Mouse (Mus musculus) layer of hippocampus, adult 11-12 months (tissue): Measurements from ENCODE around the gene Tbx19.
A peak's percentile ranks its signal among the peaks of the same experiment; 100 is the strongest.

Source experiments
- DNase-seq: peaks from one replicate; pipeline ENCODE4 v3.0.0; 2022; ENCODE audit warnings: low spot score

The Tbx19 gene

GRCm38 (mm10) chr1:165160723-165161405 is at the start of gene Tbx19:
TSS of gene Tbx19 (minus strand) at chr1:165160773.
- DNase-seq, result no peak

DNA sequence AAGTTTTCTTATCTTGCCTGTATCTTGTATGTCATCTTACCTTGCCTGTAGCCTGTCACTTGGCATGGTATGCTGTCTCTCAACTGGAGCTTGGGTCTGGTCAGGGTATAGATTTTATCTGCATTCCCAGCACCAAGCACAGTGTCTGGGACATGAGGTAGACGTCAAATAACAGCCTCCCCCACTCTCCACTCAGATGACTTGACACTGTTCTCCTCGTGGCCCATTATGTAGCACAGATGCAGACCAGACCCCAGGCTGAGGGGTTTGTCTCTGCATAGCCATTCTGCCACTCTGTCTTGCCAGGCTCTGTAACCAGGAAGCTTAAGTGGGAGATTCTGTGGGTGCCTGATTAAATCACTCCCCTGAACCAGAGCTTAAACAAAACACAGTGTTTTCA is 45.0 kb upstream of the Tbx19 start:
- DNase-seq, result no peak

DNA sequence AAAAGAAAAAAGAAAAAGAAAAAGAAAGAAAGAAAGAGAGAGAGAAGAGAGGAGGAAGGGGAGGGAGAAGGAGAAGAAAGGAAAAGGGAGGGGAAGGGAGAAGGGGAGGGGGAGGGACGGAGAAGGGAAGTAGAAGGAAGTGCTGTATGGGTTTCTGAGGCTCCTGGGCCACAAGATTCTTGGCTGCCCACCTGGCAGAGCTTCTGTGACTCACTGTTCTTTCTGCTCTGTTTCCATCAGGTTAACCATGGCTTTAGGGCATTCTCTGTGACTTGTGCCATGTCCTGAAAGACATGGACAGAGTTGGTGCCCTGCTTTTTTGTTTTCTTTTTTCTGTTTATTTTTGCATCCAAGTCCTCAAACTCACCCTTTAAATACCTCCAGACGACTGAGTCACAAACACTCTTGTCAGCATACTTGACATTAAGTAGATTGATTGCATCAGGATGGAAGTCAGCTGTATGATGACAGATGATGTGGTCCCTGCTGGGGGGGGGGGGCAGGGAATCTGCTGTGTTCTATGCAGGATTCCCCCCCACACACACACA is 43.0 kb upstream of the Tbx19 start:
- no peak for DNase-seq

DNA sequence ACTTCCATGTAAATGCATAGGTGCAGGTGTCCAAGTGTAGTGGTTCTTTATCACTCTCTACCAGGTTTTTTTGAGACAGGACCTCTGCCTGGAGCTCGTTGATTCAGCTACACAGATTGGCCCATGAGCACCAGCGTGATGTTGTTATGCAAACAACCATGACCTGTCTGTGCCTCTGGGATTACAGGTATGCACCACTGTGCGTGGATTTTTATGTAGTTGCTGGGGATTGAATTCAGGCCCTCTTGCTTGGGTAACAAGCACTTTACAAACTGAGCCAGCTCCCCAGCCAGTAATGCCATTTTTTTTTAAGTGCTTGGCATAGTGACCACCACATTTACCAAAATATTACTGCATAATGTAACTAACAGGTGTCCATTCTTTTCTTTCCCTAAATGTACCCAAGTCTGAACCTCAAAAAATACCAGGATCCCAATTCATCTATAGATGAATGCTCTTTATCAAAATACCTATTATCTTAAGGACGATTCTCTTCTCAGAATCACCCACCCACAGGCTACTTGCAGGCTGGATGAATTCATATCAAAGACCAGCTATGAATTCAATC is 41.0 kb upstream of the Tbx19 start:
- DNase-seq, result no peak

GRCm38 (mm10) chr1:165200748-165201147 is 40.2 kb upstream of the Tbx19 start:
- DNase-seq, result no peak

GRCm38 (mm10) chr1:165199639-165200038 is 39.1 kb upstream of the Tbx19 start:
- no peak for DNase-seq

- no peak for DNase-seq
Measured at GRCm38 (mm10) chr1:165198951-165199350, 38.4 kb upstream of the Tbx19 start.

- no peak for DNase-seq
Measured at GRCm38 (mm10) chr1:165197875-165198274, 37.3 kb upstream of the Tbx19 start.

DNA sequence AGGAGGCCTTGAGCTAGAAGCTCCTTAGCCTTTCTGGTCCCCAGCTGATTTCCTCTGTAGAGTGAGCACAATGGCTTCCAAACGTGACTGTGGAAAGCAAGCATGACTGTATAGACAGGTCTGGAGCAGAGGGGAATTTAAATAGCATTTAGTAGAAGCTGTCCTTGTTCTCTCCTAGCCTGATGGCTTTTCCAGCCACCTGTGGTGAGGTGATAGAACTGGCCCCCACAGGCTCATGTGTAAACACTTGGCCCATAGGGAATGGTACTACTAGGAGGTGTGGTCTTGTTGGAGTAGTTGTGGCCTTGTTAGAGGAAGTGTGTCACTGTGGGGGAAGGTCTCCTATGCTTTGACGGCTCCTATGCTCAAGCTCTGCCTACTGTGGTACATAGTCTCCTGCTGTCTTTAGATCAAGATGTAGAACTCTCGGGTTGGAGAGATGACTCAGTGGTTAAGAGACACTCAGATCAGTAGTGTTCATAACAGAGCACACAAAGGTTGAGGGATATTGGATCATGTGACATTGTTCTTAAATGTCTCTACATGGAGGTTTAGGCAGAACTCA is 34.9 kb upstream of the Tbx19 start:
- DNase-seq, result no peak

GRCm38 (mm10) chr1:165194662-165195013 is 34.1 kb upstream of the Tbx19 start:
- no peak for DNase-seq

- DNase-seq, result peak; percentile 84
Measured at GRCm38 (mm10) chr1:165193880-165194661, 33.5 kb upstream of the Tbx19 start, which contains the start of gene Sft2d2. TSS of gene Sft2d2 (minus strand) at chr1:165194438.

DNA sequence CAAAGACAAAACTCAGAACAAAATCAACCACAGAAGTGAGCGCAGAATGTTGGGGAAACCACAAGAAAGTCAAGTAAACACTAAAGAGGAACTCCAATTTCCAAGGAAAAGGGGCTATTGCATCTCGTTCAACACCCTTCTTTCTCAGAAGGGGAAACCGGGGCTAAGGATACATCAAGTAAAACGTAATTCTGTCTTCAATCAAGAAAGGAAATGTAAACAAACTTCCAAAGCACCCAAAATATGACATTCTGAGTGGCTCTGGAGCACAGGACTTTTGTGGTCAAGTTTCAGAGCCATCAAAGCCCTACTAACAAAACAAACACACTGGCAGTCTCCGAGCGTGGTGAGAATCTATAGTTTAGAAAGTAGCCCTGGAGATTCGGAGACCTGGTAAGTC is 32.9 kb upstream of the Tbx19 start:
- DNase-seq, result no peak

DNA sequence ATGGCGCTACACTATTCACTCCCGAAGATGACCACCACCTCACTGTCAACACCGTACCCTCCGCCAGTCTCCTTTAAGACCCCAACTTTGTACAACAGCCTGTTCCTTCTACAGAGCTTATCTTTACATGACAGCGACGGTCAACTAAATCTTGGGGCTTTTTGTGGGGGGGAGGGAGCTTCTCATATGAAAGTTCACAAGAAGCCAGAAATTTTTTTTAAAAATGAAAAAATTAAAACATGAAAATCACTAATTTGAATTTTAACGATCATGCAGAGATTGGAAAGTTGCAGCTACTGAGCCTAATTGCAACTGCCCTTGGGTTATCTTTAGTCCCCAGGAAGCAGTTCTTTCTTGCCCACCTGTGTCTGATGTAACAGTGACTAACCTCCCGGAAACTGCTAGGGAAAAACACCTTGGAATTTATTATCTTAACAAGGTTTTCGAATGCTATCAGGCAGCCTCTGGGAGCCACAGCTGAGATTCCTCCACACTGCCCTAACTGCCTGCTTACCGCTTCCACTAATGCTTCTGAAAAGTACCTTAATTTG is 32.2 kb upstream of the Tbx19 start:
- DNase-seq, result no peak

DNA sequence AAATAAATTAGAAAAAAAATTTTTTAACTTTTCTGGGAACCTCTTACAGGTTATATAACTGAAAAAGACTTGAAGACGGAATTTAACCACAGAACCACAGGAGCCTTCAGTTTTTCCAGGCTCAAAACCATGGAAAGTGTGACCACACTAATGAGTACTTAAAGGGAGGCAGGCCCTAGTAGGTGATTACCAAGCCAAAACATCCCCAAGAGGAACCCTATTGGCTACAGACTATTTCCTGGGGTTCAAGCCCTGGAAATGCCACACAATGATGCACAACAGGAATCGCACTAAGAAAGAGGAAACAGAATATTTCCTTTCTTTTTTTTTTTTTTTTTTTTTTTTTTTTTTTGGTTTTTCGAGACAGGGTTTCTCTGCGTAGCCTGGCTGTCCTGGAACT is 31.5 kb upstream of the Tbx19 start:
- DNase-seq, result no peak

DNA sequence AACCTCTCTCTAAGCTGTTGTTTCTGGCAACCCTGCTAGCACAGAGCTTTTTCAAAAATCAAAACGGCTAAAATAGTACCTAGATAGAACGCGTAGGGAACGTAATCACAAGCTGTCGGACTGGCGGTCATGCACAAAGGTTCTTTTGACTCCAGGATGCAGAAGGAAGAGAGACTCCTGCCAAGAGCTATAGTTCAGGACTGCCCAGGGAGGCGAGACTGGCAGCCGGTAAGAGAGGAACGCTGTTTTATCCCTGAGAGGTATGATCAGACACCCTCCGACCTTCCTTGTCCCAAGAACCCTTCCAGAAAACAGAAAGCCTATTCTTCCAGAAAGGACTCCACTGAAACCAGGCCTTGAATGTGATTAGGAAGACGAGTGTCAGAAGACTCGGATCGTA is 31.0 kb upstream of the Tbx19 start:
- DNase-seq, result no peak

- no peak for DNase-seq
Measured at GRCm38 (mm10) chr1:165190571-165191273, 30.1 kb upstream of the Tbx19 start.

DNA sequence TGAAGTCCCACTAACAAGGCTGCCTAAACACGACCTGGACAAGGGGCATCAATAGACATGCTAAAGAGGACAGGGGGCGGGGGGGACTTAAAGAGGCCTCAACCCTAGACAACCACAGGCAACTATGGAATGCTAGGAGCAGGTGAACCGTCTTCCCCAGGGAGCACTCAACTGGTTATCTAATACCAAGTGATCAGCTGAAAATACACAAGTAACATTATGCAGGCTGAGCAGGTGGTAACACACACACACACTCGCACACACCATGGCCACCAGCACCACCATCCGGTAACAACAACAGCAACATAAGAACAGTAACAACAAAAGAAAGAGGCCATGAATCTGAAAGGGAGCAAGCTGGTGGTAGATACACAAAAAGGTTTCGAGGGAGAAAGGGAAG is 29.5 kb upstream of the Tbx19 start:
- DNase-seq, result no peak

DNA sequence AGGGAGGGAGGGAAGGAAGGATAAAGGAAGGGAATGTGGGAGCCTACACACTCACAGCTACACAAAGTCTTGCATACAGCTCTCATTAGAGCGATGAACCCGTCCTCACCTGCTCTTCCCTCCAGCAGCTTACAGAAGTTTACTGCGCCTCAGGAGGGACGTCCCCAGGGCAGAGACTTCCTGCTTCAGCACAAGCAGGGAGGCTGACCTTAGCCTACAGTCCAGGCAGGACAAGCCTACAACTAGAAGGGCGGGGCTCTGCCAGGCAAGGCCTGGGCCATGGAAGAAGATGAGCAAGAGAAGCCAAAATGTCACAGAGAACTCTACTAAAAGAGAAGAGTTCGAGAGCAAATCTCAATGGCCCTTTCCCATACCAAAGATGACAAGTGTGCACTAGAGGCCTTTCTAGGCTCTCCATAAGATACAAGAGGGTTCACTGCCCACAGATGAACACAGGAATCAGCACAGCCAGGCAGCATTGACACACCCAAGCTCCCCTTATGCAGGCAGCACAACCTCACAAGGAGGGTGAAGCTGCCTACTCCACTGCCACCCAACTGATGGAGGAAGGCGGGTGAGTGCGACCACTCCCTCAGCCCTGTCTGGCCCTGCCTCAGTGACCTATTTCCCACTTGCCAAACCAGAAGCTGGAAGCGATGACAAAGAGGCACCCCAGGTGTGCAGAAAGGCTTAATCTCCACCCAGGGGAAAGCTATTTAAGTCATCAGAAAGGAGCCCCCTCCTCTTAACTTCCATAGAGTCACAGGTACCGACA is 28.4 kb upstream of the Tbx19 start:
- DNase-seq, result no peak

DNA sequence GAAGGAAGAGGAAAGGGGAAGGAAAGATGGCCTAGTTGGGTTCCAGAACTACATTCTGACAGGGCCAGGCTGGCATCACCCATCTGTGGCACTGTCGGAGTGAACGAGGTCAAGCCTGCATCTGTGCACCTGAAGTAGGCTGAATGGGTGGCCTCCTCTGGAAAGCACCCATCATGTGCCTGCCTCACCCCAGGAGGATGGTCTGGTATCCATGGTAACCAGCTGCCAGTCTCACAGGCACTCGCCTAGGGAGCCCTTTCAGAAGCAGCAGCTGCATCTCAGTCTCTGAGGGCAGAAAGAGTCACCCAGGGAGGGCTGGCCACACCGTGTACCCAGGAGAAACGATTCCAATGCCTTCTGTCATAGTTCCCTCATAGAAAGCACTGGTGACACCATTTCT is 26.8 kb upstream of the Tbx19 start:
- DNase-seq, result no peak

- DNase-seq, result no peak
Measured at GRCm38 (mm10) chr1:165186491-165186890, 25.9 kb upstream of the Tbx19 start.

GRCm38 (mm10) chr1:165185116-165185515 is 24.5 kb upstream of the Tbx19 start:
- no peak for DNase-seq
